Mouse (Mus musculus) neural tube, embryonic 15.5 days (tissue): ENCODE measurements at regions not wholly inside any gene's neighbourhood (a gene's known extent, or its start where the extent isn't known, plus 50 kb on each side); places are given as distances from the start of the nearest gene placed in this dataset.
"Not testable (repeated sequence)": the region's sequence is repeated elsewhere in the genome, so short reads cannot be mapped to it uniquely, and the experiment has no call there.

Experiments
- ATAC-seq: fragments of 200-750 bp; cut with Nextera tagmentation; 2 replicates; pipeline ENCODE4 v1.8.0; 2017; ENCODE audit warnings: mild to moderate bottlenecking, moderate TSS enrichment, moderate library complexity; ENCODE audit not compliant: low FRiP score
- H3K27ac ChIP-seq: fragments of 300-500 bp; sonication (generic); replicated peaks from 2 replicates; pipeline ENCODE4 v1.5.1; 2015; ENCODE audit warnings: mild to moderate bottlenecking, inconsistent platforms
- H3K27me3 ChIP-seq: fragments of 300-500 bp; sonication (generic); replicated peaks from 2 replicates; pipeline ENCODE4 v1.6.1; 2015; ENCODE audit warnings: inconsistent platforms
- H3K36me3 ChIP-seq: fragments of 300-500 bp; sonication (generic); 2 replicates; pipeline ENCODE4 v1.6.1; 2015; ENCODE audit warnings: inconsistent platforms
- H3K4me1 ChIP-seq: fragments of 300-500 bp; sonication (generic); 2 replicates; pipeline ENCODE4 v1.6.1; 2015; ENCODE audit warnings: inconsistent platforms
- H3K4me2 ChIP-seq: fragments of 300-500 bp; sonication (generic); 2 replicates; pipeline ENCODE4 v1.6.1; 2015; ENCODE audit warnings: inconsistent platforms, mild to moderate bottlenecking, moderate library complexity
- H3K4me3 ChIP-seq: fragments of 300-500 bp; sonication (generic); replicated peaks from 2 replicates; pipeline ENCODE4 v1.5.1; 2015; ENCODE audit warnings: mild to moderate bottlenecking, inconsistent platforms
- H3K9ac ChIP-seq: fragments of 300-500 bp; sonication (generic); replicated peaks from 2 replicates; pipeline ENCODE4 v1.6.1; 2015; ENCODE audit warnings: mild to moderate bottlenecking, inconsistent platforms
- H3K9me3 ChIP-seq: fragments of 300-500 bp; sonication (generic); replicated peaks from 2 replicates; pipeline ENCODE4 v1.6.1; 2016; ENCODE audit warnings: inconsistent platforms
- WGBS: fragments of 180-500 bp; shearing (Covaris S2); methylation state at CpG from one replicate; pipeline ENCODE4 v1.1.7; 2015; ENCODE audit warnings: mixed read lengths; 5-methylcytosine and 5-hydroxymethylcytosine counted together

DNA sequence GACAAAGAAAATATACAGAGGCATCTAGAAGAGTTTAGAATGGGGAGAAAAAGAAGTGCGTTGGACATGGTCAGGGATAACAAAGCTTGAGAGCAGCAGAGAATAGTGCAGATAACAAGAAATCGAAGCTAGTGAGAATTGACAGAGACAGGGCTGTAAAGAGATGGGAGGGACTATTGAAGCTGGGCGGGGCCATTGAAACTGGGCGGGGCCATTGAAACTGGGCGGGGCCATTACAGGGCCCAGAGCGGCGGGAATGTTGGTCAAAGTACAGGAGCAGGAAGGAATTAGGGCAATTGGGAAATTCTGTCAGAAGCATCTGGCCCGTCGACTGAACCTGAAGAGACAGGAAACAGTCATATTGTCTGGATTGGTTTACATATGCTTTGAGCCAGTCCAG is 243.3 kb upstream of the Srek1ip1 start:
- Histone ChIP-seq H3K4me2 (no peak overlapping the region), H3K9ac (no peak overlapping the region), H3K9me3 (no peaks in the 10 kb centered on the region), H3K4me3 (no peak overlapping the region), H3K27me3 (no peaks in the 10 kb centered on the region), H3K36me3 (no peaks in the 10 kb centered on the region), H3K27ac (no peak overlapping the region), H3K4me1 (no peaks in the 10 kb centered on the region)
- 79% methylated on average over 9 of the region's 9 CpGs for WGBS
- no peak for ATAC-seq

DNA sequence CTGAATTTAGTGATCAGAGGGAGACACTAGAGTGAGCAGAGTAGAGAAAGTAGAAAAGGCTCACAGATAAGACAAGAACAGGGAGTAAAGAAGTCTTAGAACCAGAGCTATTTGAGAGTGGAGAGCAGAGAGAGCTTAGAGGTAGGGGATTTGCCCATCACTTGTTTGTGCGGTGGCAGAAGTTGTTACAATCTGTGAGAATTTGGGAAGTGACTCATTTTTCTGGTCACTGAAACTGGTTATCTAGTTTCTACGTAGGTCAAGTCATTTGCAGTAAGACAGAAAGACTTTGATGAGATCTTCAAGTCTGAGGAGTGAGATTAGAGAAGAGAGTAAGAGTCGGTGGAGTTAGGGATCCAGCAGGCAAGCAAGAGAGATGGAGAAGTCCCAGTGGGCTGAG is 239.0 kb upstream of the Srek1ip1 start:
- Histone ChIP-seq H3K4me3 (no peak overlapping the region), H3K9ac (no peak overlapping the region), H3K4me2 (no peak overlapping the region), H3K27ac (no peak overlapping the region), H3K27me3 (no peaks in the 10 kb centered on the region), H3K4me1 (no peaks in the 10 kb centered on the region), H3K36me3 (no peaks in the 10 kb centered on the region), H3K9me3 (no peaks in the 10 kb centered on the region)
- WGBS = 89% methylated on average over 3 of the region's 3 CpGs
- ATAC-seq = no peak

DNA sequence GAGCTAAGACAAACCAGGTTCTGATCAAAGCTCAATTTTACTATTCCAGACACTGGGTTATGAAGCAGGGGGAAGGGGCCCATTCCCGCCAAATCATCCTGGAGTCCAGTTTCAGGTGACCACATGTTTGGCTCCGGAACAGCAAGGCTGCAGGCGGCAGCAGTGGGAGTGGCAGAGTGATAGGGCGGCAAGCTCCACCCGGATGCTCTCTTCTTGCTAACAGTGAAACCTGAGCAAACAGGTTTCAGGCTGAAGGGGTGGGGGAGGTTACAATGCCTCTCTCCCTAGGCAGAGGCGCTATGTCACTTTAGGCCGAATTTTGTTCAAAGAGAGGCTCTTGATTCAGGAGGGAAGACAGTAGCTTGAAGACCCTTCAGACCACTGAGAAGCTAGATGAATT is 235.7 kb upstream of the Srek1ip1 start:
- WGBS = 52% methylated on average over 7 of the region's 7 CpGs

GRCm38 (mm10) chr13:104559876-104560275 is 232.4 kb upstream of the Srek1ip1 start:
- 91% methylated on average over 5 of the region's 5 CpGs for WGBS
- no peak overlapping the region for H3K9ac ChIP-seq
- no peaks in the 10 kb centered on the region for H3K9me3 ChIP-seq
- H3K27ac ChIP-seq = no peak overlapping the region
- H3K27me3 ChIP-seq = no peaks in the 10 kb centered on the region
- no peak for ATAC-seq
- H3K4me2 ChIP-seq = no peak overlapping the region
- H3K4me3 ChIP-seq = no peak overlapping the region
- no peaks in the 10 kb centered on the region for H3K4me1 ChIP-seq
- no peaks in the 10 kb centered on the region for H3K36me3 ChIP-seq

More for the DNA sequence above, 235.7 kb upstream of the Srek1ip1 start:
- H3K9me3 ChIP-seq, H3K27ac ChIP-seq, H3K36me3 ChIP-seq, H3K9ac ChIP-seq, ATAC-seq, H3K4me3 ChIP-seq, H3K27me3 ChIP-seq, H3K4me1 ChIP-seq, H3K4me2 ChIP-seq: not testable (repeated sequence)

GRCm38 (mm10) chr13:104560500-104561114 is 231.7 kb upstream of the Srek1ip1 start:
- no peak for ATAC-seq
- 70% methylated on average over 15 of the region's 15 CpGs for WGBS
- no peak overlapping the region for H3K4me2 ChIP-seq

GRCm38 (mm10) chr13:104562536-104562935 is 229.7 kb upstream of the Srek1ip1 start:
- Histone ChIP-seq H3K27me3 (no peaks in the 10 kb centered on the region), H3K4me3 (no peak overlapping the region), H3K27ac (no peak overlapping the region), H3K4me2 (no peak overlapping the region), H3K9ac (no peak overlapping the region), H3K36me3 (no peaks in the 10 kb centered on the region), H3K4me1 (no peaks in the 10 kb centered on the region), H3K9me3 (no peaks in the 10 kb centered on the region)
- ATAC-seq = no peak
- 49% methylated on average over 3 of the region's 3 CpGs for WGBS

More at GRCm38 (mm10) chr13:104560500-104561114, 231.7 kb upstream of the Srek1ip1 start:
- H3K36me3 ChIP-seq = no peaks in the 10 kb centered on the region
- no peak overlapping the region for H3K4me3 ChIP-seq
- H3K9me3 ChIP-seq = no peaks in the 10 kb centered on the region
- H3K4me1 ChIP-seq = no peaks in the 10 kb centered on the region
- no peaks in the 10 kb centered on the region for H3K27me3 ChIP-seq
- H3K27ac ChIP-seq = no peak overlapping the region
- H3K9ac ChIP-seq = no peak overlapping the region

DNA sequence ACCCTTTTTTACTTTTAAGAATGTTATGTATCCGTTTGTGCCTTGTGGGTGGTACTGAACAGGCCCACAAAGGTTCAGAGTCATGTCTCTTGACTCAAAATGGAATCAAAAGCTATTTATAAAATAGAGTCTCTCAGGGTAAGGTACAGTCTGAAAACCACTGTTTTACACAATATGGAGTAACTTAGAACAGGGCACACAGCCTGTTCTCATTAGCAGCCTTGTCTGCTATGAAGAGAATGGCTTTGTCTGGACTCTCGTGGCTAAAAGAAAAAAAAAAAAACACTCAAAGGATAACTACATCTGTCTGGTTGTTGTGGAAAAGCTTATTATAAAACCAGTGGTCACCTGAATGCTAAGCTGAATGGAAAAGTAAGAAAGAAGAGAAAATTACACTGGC is 229.3 kb upstream of the Srek1ip1 start:
- H3K4me1 ChIP-seq = no peaks in the 10 kb centered on the region
- no peak for ATAC-seq
- 25% methylated on average over 2 of the region's 2 CpGs for WGBS
- H3K4me3 ChIP-seq = no peak overlapping the region
- H3K9ac ChIP-seq = no peak overlapping the region
- H3K27me3 ChIP-seq = no peaks in the 10 kb centered on the region
- H3K9me3 ChIP-seq = no peaks in the 10 kb centered on the region
- H3K36me3 ChIP-seq = no peaks in the 10 kb centered on the region
- H3K4me2 ChIP-seq = no peak overlapping the region
- H3K27ac ChIP-seq = no peak overlapping the region

DNA sequence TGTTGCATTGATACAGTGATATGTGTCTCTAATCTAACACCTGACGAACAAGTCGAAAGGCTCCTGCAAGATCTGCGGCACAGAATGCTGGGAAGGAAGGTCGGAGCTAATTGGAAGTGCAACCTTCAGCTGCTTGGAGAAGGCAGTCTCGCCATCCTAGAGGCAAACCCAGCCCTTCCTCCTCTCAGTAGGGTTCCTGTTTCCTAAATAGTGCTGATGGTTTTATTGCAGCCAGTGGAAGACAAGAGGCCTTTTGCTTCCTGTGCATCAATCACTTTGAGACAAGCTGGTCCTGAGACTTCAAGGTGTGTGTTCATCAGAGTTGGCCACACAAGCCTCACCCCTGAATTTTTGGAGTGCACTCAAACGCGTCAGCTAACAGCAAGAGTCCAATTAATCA is 228.4 kb upstream of the Srek1ip1 start:
- Histone ChIP-seq H3K4me2 (no peak overlapping the region), H3K9me3 (no peaks in the 10 kb centered on the region), H3K27ac (no peak overlapping the region), H3K9ac (no peak overlapping the region), H3K4me3 (no peak overlapping the region), H3K36me3 (no peaks in the 10 kb centered on the region), H3K4me1 (no peaks in the 10 kb centered on the region), H3K27me3 (no peaks in the 10 kb centered on the region)
- no peak for ATAC-seq
- 14% methylated on average over 7 of the region's 7 CpGs for WGBS

DNA sequence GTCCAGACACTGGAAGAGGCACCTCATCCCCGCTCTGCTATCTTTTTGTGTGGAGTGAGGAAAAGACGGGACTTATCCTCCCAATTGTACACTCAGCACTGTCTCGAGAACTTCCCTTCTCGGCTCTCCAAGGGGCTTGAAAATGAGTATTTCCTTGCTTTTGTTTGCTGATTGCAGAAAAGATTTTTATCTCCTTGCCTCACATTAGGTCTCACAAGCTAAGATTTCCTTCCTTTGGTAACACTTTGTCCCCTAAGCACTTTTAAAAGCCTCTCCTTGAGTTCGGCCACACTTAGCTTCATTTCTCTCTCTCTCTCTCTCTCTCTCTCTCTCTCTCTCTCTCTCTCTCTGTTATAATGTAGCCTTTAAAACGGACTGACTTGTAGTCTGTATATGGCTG is 222.5 kb upstream of the Srek1ip1 start:
- ATAC-seq = no peak
- Histone ChIP-seq H3K9ac (no peak overlapping the region), H3K4me2 (no peak overlapping the region), H3K27ac (no peak overlapping the region), H3K4me1 (no peaks in the 10 kb centered on the region), H3K36me3 (no peaks in the 10 kb centered on the region), H3K27me3 (no peaks in the 10 kb centered on the region), H3K9me3 (no peaks in the 10 kb centered on the region), H3K4me3 (no peak overlapping the region)
- whole genome bisulfite sequencing = 54% methylated on average over 6 of the region's 6 CpGs

DNA sequence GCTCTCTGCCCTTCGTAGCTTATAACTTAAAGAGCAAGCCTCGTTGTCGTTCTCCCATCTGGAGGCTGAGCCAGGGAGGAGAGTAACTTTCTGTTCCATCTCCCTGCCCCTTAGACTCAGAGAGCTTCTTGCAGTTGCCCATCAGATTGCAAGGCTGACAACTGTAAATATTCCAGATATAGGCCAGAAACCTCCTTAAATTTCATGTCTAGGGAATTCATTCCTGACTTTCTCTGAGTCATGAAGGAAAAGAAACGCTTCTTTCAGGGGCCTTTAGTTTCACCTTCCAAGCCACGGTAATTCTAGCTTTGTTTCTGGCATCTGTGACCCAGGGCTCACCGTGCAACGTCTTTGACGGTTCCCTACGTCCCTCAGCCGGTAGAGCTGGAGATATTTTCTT is 220.0 kb upstream of the Srek1ip1 start:
- Histone ChIP-seq H3K4me3 (no peak overlapping the region), H3K4me1 (0 out of 2 replicates have a peak, but pooled peaks cover 3% of the 10 kb centered on the region), H3K27ac (no peak overlapping the region), H3K36me3 (no peaks in the 10 kb centered on the region), H3K9me3 (no peaks in the 10 kb centered on the region), H3K27me3 (no peaks in the 10 kb centered on the region), H3K4me2 (no peak overlapping the region), H3K9ac (no peak overlapping the region)
- WGBS = 79% methylated on average over 10 of the region's 10 CpGs
- ATAC-seq = no peak

GRCm38 (mm10) chr13:104574396-104574795 is 217.9 kb upstream of the Srek1ip1 start:
- no peaks in the 10 kb centered on the region for H3K9me3 ChIP-seq
- no peak for ATAC-seq
- no peak overlapping the region for H3K9ac ChIP-seq
- no peak overlapping the region for H3K4me2 ChIP-seq
- 0 out of 2 replicates have a peak, but pooled peaks cover 3% of the 10 kb centered on the region for H3K4me1 ChIP-seq
- no peak overlapping the region for H3K4me3 ChIP-seq
- WGBS = 90% methylated on average over 5 of the region's 5 CpGs
- H3K27me3 ChIP-seq = no peaks in the 10 kb centered on the region
- no peak overlapping the region for H3K27ac ChIP-seq
- H3K36me3 ChIP-seq = no peaks in the 10 kb centered on the region

GRCm38 (mm10) chr13:104576188-104576789 is 216.0 kb upstream of the Srek1ip1 start:
- H3K27me3 ChIP-seq = no peaks in the 10 kb centered on the region
- H3K4me2 ChIP-seq = 0 out of 2 replicates have a peak overlapping the region, but pooled peaks have one; percentile 7
- peak; percentile 29; the same call in 1 of the 2 replicates for ATAC-seq
- H3K9me3 ChIP-seq = no peaks in the 10 kb centered on the region
- 0 out of 2 replicates have a peak, but pooled peaks cover 6% of the 10 kb centered on the region for H3K4me1 ChIP-seq
- WGBS = 44% methylated on average over 10 of the region's 10 CpGs
- H3K27ac ChIP-seq = no peak overlapping the region
- H3K9ac ChIP-seq = no peak overlapping the region
- no peak overlapping the region for H3K4me3 ChIP-seq
- no peaks in the 10 kb centered on the region for H3K36me3 ChIP-seq
